Mouse (Mus musculus): ENCODE measurements around the gene Bax.

GRCm38 (mm10) chr7:45443526-45444420, 22.9 kb downstream of the Bax start:
- TF ChIP-seq KAT2A (IDR thresholded peaks at IDR 0.05; ENCODE audit: insufficient replicate concordance, low read length) (no peak), TCF12 (IDR thresholded peaks at IDR 0.05; ENCODE audit: low read depth, low read length) (no peak), IRF4 (IDR thresholded peaks at IDR 0.05; ENCODE audit: low read depth, low read length) (no peak), CTCF (conservative IDR thresholded peaks at IDR 0.05 in 1 of 2, IDR thresholded peaks at IDR 0.05 in 1 of 2; ENCODE audit: low read depth in 2 of 2, low read length in 2 of 2) (no peak), MXI1 (IDR thresholded peaks at IDR 0.05; ENCODE audit: low read depth, low read length) (no peak), ZKSCAN1 (IDR thresholded peaks at IDR 0.05; ENCODE audit: borderline replicate concordance, low read depth, low read length) (no peak), NRF1 (IDR thresholded peaks at IDR 0.05; ENCODE audit: low read depth, low read length) (no peak)
